Mouse (Mus musculus): Measurements from ENCODE around the gene Il1f8.
"Not testable (repeated sequence)": the region's sequence is repeated elsewhere in the genome, so short reads cannot be mapped to it uniquely, and the experiment has no call there.

The Il1f8 gene

GRCm38 (mm10) chr2:24152861-24153260 is at the start of gene Il1f8:
TSS of gene Il1f8 (plus strand) at chr2:24153161.
- no peak for DNase-seq

- no peak for DNase-seq
Observed at GRCm38 (mm10) chr2:24103619-24104289, 49.2 kb upstream of the Il1f8 start.

- DNase-seq: no peak
Observed at GRCm38 (mm10) chr2:24109085-24109484, 43.9 kb upstream of the Il1f8 start.

GRCm38 (mm10) chr2:24134373-24134772 is 18.6 kb upstream of the Il1f8 start:
- DNase-seq: no peak

- DNase-seq: peak in 1 of 2 experiments; percentile 1
Observed at GRCm38 (mm10) chr2:24181683-24182331, 28.8 kb downstream of the Il1f8 start.

GRCm38 (mm10) chr2:24182423-24183147 is 29.6 kb downstream of the Il1f8 start:
- not testable (repeated sequence) for DNase-seq

- not testable (repeated sequence) for DNase-seq
Observed at GRCm38 (mm10) chr2:24184092-24184491, 31.1 kb downstream of the Il1f8 start.

- no peak for DNase-seq
Observed at GRCm38 (mm10) chr2:24186176-24186575, 33.2 kb downstream of the Il1f8 start, which contains the start of gene Il1f9. TSS of gene Il1f9 (plus strand) at chr2:24186476.

- DNase-seq: no peak
Observed at GRCm38 (mm10) chr2:24187585-24187984, 34.6 kb downstream of the Il1f8 start.

- DNase-seq: no peak
Observed at GRCm38 (mm10) chr2:24188189-24188588, 35.2 kb downstream of the Il1f8 start.
